Mouse (Mus musculus): Measurements from ENCODE around the gene Btbd35f3. TPM values are rescaled to one million over a fixed set of nuclear protein-coding genes. Genes with fewer than 3 reads are reported as not detected.
"Not testable (repeated sequence)": the region's sequence is repeated elsewhere in the genome, so short reads cannot be mapped to it uniquely, and the experiment has no call there.

Btbd35f3 gene
- total RNA-seq (2012; rRNA removed) = not detected in 2 replicates
- not detected in 2 replicates for total RNA-seq (2014; rRNA removed)
- polyA plus RNA-seq (2012; ENCODE audit: insufficient read length, low read depth) = not detected in 2 replicates

DNA sequence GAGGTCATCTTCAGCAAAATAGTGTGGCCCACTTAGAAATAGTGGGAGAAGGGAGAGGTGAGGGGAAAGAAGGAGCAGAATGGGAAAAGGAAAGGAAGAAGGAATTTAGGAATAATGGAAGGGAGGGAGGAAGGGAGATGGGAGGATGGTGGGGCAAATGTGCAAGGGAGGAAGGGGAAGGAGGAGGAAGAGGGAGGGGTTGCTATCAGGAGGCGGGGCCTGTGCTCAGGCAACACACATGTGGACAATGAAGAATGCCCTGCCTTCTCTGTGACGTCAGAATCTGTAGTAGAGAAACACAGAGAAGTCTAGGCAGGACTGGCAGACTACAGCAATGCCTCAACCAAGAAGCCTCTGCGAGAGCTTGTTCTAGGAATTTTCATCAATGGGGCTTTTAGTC is at the start of gene Btbd35f3:
Gene Btbd35f3 (plus strand): TSS at position 301 of the 400 bp plus-strand sequence.
- DNase-seq (ENCODE audit: extremely low read depth); H3K27me3 ChIP-seq (replicated peaks); H3K27ac ChIP-seq (ENCODE audit: insufficient read depth, low read depth); H3K9ac ChIP-seq (ENCODE audit: insufficient read depth, low read depth); in situ Hi-C loops (cut with MboI; ENCODE audit: low pct_ligation_motif_present, low pct_unique_long_range_greater_than_20kb, low sequenced_read_pairs); H3K4me1 ChIP-seq (ENCODE audit: control insufficient read depth in 1 of 2, insufficient read depth in 2 of 2); H3K9me3 ChIP-seq (replicated peaks; ENCODE audit: low read length); H3K36me3 ChIP-seq (replicated peaks in 1 of 2; ENCODE audit: control insufficient read depth in 1 of 2, insufficient read depth in 1 of 2, low read length in 1 of 2); H3K79me2 ChIP-seq (replicated peaks; ENCODE audit: control insufficient read depth, extremely low read depth, insufficient read depth, poor library complexity, severe bottlenecking); H3K4me2 ChIP-seq (ENCODE audit: insufficient read depth, low read depth, poor library complexity, severe bottlenecking); H3K4me3 ChIP-seq (replicated peaks in 1 of 3; ENCODE audit: low read depth in 2 of 3, low read length in 2 of 3, poor library complexity in 1 of 3); dilution Hi-C loops (cut with MboI; ENCODE audit: extremely low pct_ligation_motif_present, extremely low pct_unique_long_range_greater_than_20kb, low sequenced_read_pairs): not testable (repeated sequence)

Other genes starting within 250 kb of the Btbd35f3 start
- not detected in 2 replicates for gene Btbd35f16, start 80.7 kb upstream of the Btbd35f3 start, total RNA-seq (2012; rRNA removed)
- not detected in 2 replicates for gene Btbd35f16, start 80.7 kb upstream of the Btbd35f3 start, total RNA-seq (2014; rRNA removed)
- gene Btbd35f16, start 80.7 kb upstream of the Btbd35f3 start, polyA plus RNA-seq (2012; ENCODE audit: insufficient read length, low read depth) = not detected in 2 replicates
- gene Btbd35f28, start 158.9 kb downstream of the Btbd35f3 start, total RNA-seq (2012; rRNA removed) = not detected in 2 replicates
- gene Btbd35f28, start 158.9 kb downstream of the Btbd35f3 start, total RNA-seq (2014; rRNA removed) = not detected in 2 replicates
- gene Btbd35f28, start 158.9 kb downstream of the Btbd35f3 start, polyA plus RNA-seq (2012; ENCODE audit: insufficient read length, low read depth) = not detected in 2 replicates